Mouse (Mus musculus): ENCODE measurements at regions not wholly inside any gene's neighbourhood (a gene's known extent, or its start where the extent isn't known, plus 50 kb on each side); places are given as distances from the start of the nearest gene placed in this dataset.

GRCm38 (mm10) chr9:41745979-41746647 is 378.0 kb downstream of the Sorl1 start:
- no peak for ATAC-seq (ENCODE audit: insufficient number of reproducible peaks, insufficient read depth, low FRiP score, low TSS enrichment, low read depth)
- H3K9me3 ChIP-seq: no peaks in the 10 kb centered on the region
- H3K9ac ChIP-seq: no peak overlapping the region
- H3K4me1 ChIP-seq: no peaks in the 10 kb centered on the region
- H3K36me3 ChIP-seq: no peaks in the 10 kb centered on the region
- H3K27me3 ChIP-seq: no peaks in the 10 kb centered on the region
- H3K27ac ChIP-seq: no peak overlapping the region
- no peak overlapping the region for H3K4me2 ChIP-seq
- H3K4me3 ChIP-seq: no peak overlapping the region
- 85% methylated on average over 5 of the region's 5 CpGs for WGBS

DNA sequence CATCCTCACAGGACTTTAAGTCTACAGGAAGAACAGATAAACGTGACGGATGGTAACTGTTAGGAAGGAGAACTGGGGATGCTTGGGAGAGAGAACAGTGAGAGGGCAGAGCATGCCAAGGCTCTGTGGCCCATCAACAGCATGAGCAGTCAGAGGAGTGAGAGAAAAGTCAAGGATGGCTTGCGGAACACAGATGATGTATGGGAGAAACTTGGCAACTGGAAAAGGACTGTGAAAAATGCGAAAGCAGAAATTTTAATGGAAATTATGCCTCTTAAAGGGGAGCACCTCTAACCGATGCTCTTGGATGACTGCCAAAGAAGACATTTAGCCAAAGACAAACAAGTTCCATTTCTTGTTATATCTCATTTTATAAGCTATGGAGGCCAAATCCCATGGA is 382.6 kb downstream of the Sorl1 start:
- H3K36me3 ChIP-seq: no peaks in the 10 kb centered on the region
- H3K9ac ChIP-seq: no peak overlapping the region
- 56% methylated on average over 5 of the region's 5 CpGs for WGBS
- peak overlapping the region; percentile 14; the same call in 1 of the 2 replicates for H3K27ac ChIP-seq
- no peak overlapping the region for H3K4me3 ChIP-seq
- peaks cover 13% of the 10 kb centered on the region for H3K4me1 ChIP-seq
- no peaks in the 10 kb centered on the region for H3K9me3 ChIP-seq
- H3K4me2 ChIP-seq: no peak overlapping the region
- H3K27me3 ChIP-seq: no peaks in the 10 kb centered on the region
- ATAC-seq (ENCODE audit: insufficient number of reproducible peaks, insufficient read depth, low FRiP score, low TSS enrichment, low read depth): no peak

DNA sequence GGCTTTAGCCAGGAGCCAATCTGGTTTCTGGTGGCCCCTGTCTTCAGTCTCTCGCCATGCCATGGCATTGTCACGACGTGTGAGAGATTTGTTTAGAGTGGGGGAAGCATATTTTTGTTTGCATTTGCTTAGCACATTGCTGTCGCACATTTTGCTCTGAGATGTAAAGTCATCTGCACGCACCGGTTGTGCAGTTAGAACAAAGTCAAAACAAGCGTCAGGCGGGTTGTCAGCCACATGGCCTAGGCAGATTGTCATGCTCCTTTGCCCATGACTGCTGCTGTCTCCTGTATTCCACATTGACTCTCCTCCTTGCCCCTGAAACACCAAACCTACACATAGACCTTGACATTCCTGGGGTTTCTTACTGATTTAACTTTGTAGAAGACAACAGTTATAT is 383.6 kb downstream of the Sorl1 start:
- ATAC-seq (ENCODE audit: insufficient number of reproducible peaks, insufficient read depth, low FRiP score, low TSS enrichment, low read depth): no peak
- Histone ChIP-seq H3K4me2 (no peak overlapping the region), H3K27ac (peak overlapping the region; percentile 51), H3K36me3 (no peaks in the 10 kb centered on the region), H3K4me3 (no peak overlapping the region), H3K27me3 (no peaks in the 10 kb centered on the region), H3K9me3 (no peaks in the 10 kb centered on the region), H3K4me1 (peaks cover 14% of the 10 kb centered on the region), H3K9ac (no peak overlapping the region)
- 91% methylated on average over 8 of the region's 8 CpGs for WGBS

- H3K4me2 ChIP-seq: no peak overlapping the region
- H3K27me3 ChIP-seq: no peaks in the 10 kb centered on the region
- peak overlapping the region; percentile 96 for H3K27ac ChIP-seq
- H3K9ac ChIP-seq: no peak overlapping the region
- ATAC-seq (ENCODE audit: insufficient number of reproducible peaks, insufficient read depth, low FRiP score, low TSS enrichment, low read depth): no peak
- H3K9me3 ChIP-seq: no peaks in the 10 kb centered on the region
- H3K36me3 ChIP-seq: no peaks in the 10 kb centered on the region
- WGBS: 51% methylated on average over 6 of the region's 6 CpGs
- peaks cover 25% of the 10 kb centered on the region for H3K4me1 ChIP-seq
- no peak overlapping the region for H3K4me3 ChIP-seq
Observed at GRCm38 (mm10) chr9:41737671-41738070, 386.4 kb downstream of the Sorl1 start.

- H3K27me3 ChIP-seq: no peaks in the 10 kb centered on the region
- peak overlapping the region; percentile 34 for H3K4me3 ChIP-seq
- peaks cover 25% of the 10 kb centered on the region for H3K4me1 ChIP-seq
- H3K9ac ChIP-seq: peak overlapping the region; percentile 68
- peak overlapping the region; percentile 64 for H3K4me2 ChIP-seq
- ATAC-seq (ENCODE audit: insufficient number of reproducible peaks, insufficient read depth, low FRiP score, low TSS enrichment, low read depth): no peak
- H3K27ac ChIP-seq: peak overlapping the region; percentile 96
- no peaks in the 10 kb centered on the region for H3K9me3 ChIP-seq
- WGBS: 12% methylated on average over 6 of the region's 6 CpGs
- no peaks in the 10 kb centered on the region for H3K36me3 ChIP-seq
Observed at GRCm38 (mm10) chr9:41736881-41737280, 387.2 kb downstream of the Sorl1 start.

DNA sequence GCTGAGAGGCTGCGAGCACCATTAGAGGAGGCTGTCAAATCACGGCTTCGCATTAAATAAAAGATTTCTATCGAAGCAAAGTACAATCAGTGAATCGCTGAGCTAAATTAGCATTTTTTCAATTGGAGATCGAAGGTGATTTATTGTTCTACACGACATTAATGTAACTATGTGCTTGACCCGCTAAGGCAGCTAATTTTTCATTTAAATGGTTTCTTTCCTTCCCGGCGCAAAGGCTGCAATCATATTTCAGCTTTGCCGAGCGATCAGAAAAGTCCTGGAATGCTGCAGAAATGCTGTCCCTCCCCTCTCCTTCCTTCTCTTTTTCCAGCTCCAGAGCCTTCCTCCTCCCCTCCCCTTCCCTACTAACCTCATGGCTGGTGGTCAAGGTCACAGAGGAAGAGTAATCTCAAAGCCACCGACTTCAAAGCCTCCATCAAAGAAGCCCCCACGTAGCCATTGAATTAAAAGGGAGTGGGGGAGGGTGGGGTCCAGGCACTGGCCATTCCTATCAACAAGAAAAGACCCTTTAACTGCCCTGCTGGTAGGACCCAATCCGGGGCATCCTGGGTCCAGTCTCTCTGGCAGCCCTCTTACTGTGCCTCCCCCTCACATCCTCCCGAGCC is 387.8 kb downstream of the Sorl1 start:
- 1% methylated on average over 16 of the region's 16 CpGs for WGBS
- peak overlapping the region; percentile 34 for H3K4me3 ChIP-seq
- peak overlapping the region; percentile 64 for H3K4me2 ChIP-seq
- no peaks in the 10 kb centered on the region for H3K27me3 ChIP-seq
- no peak; the same call in 1 of the 2 replicates for ATAC-seq (ENCODE audit: insufficient number of reproducible peaks, insufficient read depth, low FRiP score, low TSS enrichment, low read depth)
- H3K4me1 ChIP-seq: peaks cover 25% of the 10 kb centered on the region
- peak overlapping the region; percentile 68 for H3K9ac ChIP-seq
- H3K9me3 ChIP-seq: no peaks in the 10 kb centered on the region
- H3K27ac ChIP-seq: peak overlapping the region; percentile 96
- H3K36me3 ChIP-seq: no peaks in the 10 kb centered on the region

DNA sequence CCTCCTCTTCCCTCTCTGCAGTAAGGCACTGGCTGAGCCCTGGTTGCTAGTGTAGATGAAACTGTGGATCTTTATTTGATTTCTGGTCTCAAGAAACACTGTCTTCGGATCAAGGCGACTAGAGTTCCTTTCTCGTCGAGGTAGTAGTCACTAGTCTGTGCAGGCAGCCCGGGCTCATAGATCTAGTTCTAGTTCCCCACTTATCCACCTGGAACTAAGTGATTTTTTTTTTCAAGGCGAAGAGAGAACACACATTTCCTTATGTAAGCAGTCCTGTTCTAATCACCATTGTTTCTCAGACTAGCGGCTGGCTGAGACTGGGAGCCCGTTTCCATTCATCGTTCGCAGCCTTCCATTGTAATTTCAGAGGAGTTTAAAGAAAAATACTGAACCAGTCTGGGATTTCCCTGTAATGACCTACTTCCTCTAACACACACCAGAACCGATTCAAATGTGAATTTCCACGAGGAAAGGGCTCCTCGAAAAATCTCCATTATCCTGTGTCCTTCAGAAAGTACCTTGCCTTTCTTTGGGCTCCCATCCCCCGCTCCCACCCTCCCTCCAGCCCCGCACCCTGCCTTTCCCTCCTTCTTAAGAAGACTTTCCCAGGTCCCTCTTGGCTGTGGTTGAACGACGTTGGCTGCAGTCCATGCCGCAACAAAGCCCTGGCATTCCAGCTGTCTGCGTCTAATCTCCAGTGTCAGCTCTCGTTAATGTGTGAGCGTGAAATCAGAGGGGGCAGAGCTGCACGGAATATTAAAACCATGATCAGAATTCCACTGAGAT is 388.5 kb downstream of the Sorl1 start:
- peak overlapping the region; percentile 64 for H3K4me2 ChIP-seq
- peak overlapping the region; percentile 68 for H3K9ac ChIP-seq
- no peaks in the 10 kb centered on the region for H3K36me3 ChIP-seq
- peak; percentile 90 for ATAC-seq (ENCODE audit: insufficient number of reproducible peaks, insufficient read depth, low FRiP score, low TSS enrichment, low read depth)
- under 1% methylated on average over 22 of the region's 22 CpGs for WGBS
- no peaks in the 10 kb centered on the region for H3K27me3 ChIP-seq
- H3K4me1 ChIP-seq: peaks cover 25% of the 10 kb centered on the region
- H3K27ac ChIP-seq: peak overlapping the region; percentile 96
- H3K4me3 ChIP-seq: peak overlapping the region; percentile 34
- no peaks in the 10 kb centered on the region for H3K9me3 ChIP-seq

DNA sequence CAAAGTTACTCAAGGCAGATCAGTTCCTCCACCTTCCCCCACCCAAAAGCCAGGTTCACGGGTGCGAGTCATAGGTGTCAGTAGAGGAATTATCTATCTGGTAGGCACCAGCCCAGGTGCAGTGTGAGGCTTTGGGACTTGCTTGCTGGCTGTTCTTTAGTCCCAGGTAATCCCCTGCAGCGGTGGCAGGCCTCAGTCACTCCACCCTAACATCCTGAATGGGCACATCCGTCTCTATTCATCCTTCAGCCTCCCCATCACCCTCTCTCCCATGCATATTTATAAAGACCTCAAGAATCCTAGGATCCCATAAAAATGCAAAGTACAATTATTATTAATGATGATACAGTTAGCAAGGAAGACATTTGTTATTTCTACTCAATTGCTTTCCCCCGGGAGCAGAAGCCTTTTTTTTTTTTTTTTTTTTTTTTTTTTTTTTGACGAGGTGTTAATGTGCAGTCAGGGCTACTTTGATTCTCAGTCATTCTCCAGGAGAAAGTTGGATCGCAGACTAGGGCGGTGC is 389.1 kb downstream of the Sorl1 start:
- H3K4me3 ChIP-seq: peak overlapping the region; percentile 34
- no peaks in the 10 kb centered on the region for H3K27me3 ChIP-seq
- peaks cover 25% of the 10 kb centered on the region for H3K4me1 ChIP-seq
- H3K27ac ChIP-seq: peak overlapping the region; percentile 96
- WGBS: 17% methylated on average over 8 of the region's 8 CpGs
- H3K4me2 ChIP-seq: peak overlapping the region; percentile 64
- peak overlapping the region; percentile 68 for H3K9ac ChIP-seq
- no peaks in the 10 kb centered on the region for H3K9me3 ChIP-seq
- ATAC-seq (ENCODE audit: insufficient number of reproducible peaks, insufficient read depth, low FRiP score, low TSS enrichment, low read depth): no peak
- H3K36me3 ChIP-seq: no peaks in the 10 kb centered on the region

GRCm38 (mm10) chr9:41721609-41722008 is 402.5 kb downstream of the Sorl1 start:
- H3K4me3 ChIP-seq: no peak overlapping the region
- H3K27me3 ChIP-seq: no peaks in the 10 kb centered on the region
- WGBS: 74% methylated on average over 4 of the region's 4 CpGs
- no peak overlapping the region for H3K27ac ChIP-seq
- ATAC-seq (ENCODE audit: insufficient number of reproducible peaks, insufficient read depth, low FRiP score, low TSS enrichment, low read depth): no peak
- H3K4me2 ChIP-seq: no peak overlapping the region
- H3K4me1 ChIP-seq: no peaks in the 10 kb centered on the region
- no peaks in the 10 kb centered on the region for H3K9me3 ChIP-seq
- no peak overlapping the region for H3K9ac ChIP-seq
- no peaks in the 10 kb centered on the region for H3K36me3 ChIP-seq

DNA sequence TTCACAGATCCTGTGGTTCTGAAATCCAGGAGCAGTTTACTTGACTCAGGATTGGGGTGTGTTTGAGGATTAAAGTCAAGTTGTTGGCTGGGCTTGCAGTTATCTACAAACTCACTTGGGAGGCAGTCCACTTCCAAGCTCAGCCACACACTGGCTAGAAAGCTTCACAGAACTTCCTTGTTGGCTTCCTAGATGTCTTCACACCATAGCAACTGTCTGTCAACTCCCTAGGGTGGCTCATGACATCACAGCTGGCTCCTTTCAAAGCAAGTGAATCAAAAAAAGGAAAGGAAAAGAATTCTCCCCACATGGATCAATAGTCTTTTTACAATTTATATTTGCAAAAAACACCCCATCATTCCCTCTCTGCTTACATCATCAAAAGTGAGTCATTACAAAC is 408.9 kb downstream of the Sorl1 start:
- Histone ChIP-seq H3K27ac (no peak overlapping the region), H3K4me1 (no peaks in the 10 kb centered on the region), H3K9me3 (no peaks in the 10 kb centered on the region), H3K36me3 (no peaks in the 10 kb centered on the region), H3K4me2 (no peak overlapping the region), H3K4me3 (no peak overlapping the region), H3K9ac (no peak overlapping the region), H3K27me3 (no peaks in the 10 kb centered on the region)
- ATAC-seq (ENCODE audit: insufficient number of reproducible peaks, insufficient read depth, low FRiP score, low TSS enrichment, low read depth): no peak

DNA sequence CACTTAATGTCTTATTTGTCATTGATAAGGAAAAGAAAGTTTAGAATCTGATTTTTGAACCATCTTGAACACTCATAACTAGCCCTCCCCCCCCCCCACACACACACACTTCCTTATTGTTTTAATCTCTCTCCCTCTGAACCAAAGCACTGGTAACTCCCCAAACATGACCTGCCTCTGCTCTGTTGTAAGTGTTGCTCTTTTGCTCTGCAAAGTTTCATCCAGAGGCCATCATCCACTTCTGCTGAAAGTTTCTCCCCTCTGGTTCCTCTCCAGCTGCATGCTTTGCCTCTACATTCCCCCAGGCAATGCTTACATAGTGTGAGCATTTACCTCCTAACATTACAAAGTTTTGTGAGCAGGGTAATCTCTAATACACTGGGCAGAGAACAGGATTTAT is 418.1 kb downstream of the Sorl1 start:
- H3K4me3 ChIP-seq: no peak overlapping the region
- no peak for ATAC-seq (ENCODE audit: insufficient number of reproducible peaks, insufficient read depth, low FRiP score, low TSS enrichment, low read depth)
- no peaks in the 10 kb centered on the region for H3K9me3 ChIP-seq
- peak overlapping the region; percentile 24; the same call in 1 of the 2 replicates for H3K4me2 ChIP-seq
- H3K36me3 ChIP-seq: no peaks in the 10 kb centered on the region
- H3K9ac ChIP-seq: no peak overlapping the region
- peaks cover 47% of the 10 kb centered on the region for H3K4me1 ChIP-seq
- no peaks in the 10 kb centered on the region for H3K27me3 ChIP-seq
- peak overlapping the region; percentile 95 for H3K27ac ChIP-seq

Measured in embryonic facial prominence, embryonic 13.5 days (tissue).